Mouse (Mus musculus) spleen, postnatal 36 days (tissue): ENCODE measurements around the gene Prcd.
"Not testable (repeated sequence)": the region's sequence is repeated elsewhere in the genome, so short reads cannot be mapped to it uniquely, and the experiment has no call there.

Source experiments
- DNase-seq, 2 experiments: peaks; one replicate each; pipeline ENCODE4 v3.0.0; 2022; ENCODE audit warnings: low spot score in 2 of 2, mixed read lengths in 1 of 2

The Prcd gene

DNA sequence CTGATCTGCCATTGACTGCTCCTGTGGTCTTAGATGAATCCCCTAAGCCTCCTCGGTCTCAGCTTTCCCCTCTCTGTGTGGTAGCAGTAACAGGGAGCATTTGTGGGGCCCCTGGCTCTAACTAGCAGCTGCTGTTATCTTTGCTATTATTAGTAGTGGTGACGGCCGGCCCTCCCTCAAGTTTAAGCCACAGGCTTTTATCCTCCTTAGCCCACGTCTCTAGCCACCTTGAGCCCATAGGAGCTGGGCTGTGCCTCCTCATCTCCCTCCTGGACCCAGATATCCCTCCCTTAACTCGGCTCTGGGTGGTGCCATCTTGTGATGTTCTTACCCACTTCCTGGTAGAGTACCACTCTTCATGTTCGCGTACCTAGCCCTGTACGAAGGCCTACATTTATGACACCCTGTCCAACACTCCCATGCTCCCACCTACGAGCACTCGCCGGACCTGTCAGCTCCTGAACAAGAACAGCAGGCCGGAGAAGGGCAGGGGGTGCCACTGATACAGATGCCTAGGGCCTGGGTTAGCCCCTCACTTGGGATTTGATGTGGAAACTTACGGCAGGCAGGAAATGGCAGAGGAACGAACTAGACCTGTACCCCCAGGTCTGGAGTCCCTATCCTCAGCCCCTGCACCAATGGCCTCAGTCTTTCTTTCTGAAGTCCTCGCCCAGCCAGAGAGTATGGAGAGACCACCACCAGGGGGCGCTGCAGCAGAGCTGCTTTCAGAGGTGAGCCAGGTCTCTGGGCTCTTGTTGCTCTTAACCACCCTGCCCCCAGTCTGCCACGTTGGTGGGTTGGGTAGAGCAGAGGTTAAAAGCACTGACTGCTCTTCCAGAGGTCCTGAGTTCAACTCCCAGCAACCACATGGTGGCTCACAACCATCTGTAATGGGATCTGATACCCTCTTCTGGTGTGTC lies 28.0 kb upstream of the Prcd start:
- DNase-seq, result peak; percentile 53 to 68

- no peak for DNase-seq
These were observed 26.8 kb upstream of the Prcd start, which contains the start of gene Rhbdf2 for GRCm38 (mm10) chr11:116626299-116627071. Gene Rhbdf2, minus strand, starts transcription at chr11:116627019.

DNA sequence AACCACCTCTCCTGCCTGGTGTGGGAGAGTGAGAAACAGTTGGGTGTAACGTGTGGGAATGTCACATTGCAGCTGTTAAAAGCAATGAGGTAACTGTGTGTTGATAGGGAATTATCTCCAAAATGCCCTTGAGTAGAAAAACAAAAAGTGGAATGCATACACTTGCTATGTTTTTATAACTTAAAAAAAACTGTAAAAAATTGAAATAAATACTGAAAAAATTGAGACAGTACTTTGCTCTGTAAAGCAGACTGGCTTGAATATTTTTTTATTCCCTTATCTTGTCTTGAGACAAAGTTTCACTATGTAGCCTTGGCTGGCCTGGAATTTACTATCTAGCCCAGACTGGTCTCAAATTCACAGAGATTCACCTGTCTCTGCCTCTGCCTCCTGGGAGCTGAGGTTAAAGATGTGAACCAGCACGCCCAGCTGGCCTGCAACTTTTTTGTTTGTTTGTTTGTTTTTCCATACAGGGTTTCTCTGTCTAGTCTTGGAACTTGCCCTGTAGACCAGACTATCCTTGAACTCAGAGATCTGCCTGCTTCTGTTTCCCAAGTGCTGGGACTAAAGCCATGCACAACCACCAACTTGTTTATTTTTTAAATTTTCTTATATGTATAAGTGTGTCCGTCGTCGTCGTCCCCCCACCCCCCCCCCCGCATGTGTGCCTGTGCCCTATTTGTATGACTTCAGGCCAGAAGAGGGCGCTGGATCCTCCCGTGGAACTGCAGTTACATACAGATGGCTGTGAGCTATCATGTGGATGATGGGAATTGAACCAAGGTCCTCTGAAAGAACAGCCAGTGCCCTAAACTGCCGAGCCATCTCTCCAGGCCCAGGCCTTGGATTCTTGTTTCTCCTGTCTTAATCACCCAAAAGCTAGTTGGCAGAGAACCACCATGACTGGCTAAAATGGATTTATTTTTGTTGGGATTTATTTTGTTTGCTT lies 26.0 kb upstream of the Prcd start:
- DNase-seq, result no peak

- peak; percentile 76 to 81 for DNase-seq
These were observed 24.6 kb upstream of the Prcd start for GRCm38 (mm10) chr11:116628712-116629111.

- DNase-seq, result no peak
These were observed 23.9 kb upstream of the Prcd start for GRCm38 (mm10) chr11:116629472-116629871.

GRCm38 (mm10) chr11:116630171-116630965 lies 23.0 kb upstream of the Prcd start:
- DNase-seq, result no peak

DNA sequence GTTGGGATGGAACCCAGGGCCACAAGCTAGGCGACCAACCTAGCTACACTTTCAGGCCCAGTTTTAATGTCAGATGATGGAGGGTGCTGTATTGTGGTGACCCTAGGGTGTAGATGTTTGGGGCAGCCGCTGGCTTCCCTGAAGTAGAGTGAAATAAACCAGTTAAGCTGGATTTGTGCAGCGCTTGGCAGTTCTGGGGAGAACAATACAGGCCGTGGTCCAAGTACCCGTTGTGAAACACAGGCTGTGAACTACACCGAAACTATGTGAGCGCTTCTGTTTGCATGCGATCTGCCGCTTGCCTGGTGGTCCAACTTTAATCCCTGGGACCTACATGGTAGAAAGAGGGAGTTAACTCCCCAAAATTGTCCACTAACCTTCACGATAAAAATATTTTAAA lies 20.4 kb upstream of the Prcd start:
- no peak for DNase-seq

GRCm38 (mm10) chr11:116636607-116637006 lies 16.7 kb upstream of the Prcd start:
- not testable (repeated sequence) for DNase-seq

- peak in 1 of 2 experiments; percentile 38 for DNase-seq
These were observed 12.2 kb upstream of the Prcd start for GRCm38 (mm10) chr11:116641168-116641567.

GRCm38 (mm10) chr11:116641731-116642130 lies 11.6 kb upstream of the Prcd start:
- no peak for DNase-seq

GRCm38 (mm10) chr11:116642681-116643578 lies 10.4 kb upstream of the Prcd start:
- peak; percentile 69 to 74 for DNase-seq

DNA sequence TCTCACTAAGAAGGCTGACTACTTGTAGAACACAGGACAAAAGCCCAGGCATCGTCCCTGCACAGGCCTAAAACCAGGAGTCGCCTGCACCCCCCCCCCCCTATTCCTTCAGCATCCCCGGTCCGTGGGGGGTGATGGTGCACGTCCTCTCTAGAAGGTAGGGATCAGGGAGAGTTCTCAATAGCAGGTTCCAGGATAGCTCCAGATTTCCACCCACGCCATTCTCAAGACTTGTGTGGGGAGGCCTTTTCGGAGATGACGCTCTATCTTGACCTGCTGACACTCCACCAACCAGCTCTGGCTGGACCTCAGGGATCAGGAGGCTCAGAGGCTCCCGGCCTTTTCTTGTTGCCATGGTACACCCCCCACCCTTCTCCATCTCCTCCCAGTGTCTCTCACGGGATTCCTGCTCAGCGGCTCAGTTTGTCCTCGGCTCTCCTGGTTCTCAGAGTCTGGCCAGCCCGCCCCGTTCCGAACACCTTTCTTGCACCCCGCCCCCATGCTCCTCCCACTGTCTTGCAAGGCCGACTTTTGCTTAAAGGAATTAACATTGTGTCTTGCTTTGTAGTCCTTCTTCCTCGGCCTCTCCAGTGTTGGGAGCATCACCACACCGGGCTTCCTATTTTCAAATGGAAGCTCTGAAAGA lies 9.6 kb upstream of the Prcd start:
- DNase-seq, result no peak

DNA sequence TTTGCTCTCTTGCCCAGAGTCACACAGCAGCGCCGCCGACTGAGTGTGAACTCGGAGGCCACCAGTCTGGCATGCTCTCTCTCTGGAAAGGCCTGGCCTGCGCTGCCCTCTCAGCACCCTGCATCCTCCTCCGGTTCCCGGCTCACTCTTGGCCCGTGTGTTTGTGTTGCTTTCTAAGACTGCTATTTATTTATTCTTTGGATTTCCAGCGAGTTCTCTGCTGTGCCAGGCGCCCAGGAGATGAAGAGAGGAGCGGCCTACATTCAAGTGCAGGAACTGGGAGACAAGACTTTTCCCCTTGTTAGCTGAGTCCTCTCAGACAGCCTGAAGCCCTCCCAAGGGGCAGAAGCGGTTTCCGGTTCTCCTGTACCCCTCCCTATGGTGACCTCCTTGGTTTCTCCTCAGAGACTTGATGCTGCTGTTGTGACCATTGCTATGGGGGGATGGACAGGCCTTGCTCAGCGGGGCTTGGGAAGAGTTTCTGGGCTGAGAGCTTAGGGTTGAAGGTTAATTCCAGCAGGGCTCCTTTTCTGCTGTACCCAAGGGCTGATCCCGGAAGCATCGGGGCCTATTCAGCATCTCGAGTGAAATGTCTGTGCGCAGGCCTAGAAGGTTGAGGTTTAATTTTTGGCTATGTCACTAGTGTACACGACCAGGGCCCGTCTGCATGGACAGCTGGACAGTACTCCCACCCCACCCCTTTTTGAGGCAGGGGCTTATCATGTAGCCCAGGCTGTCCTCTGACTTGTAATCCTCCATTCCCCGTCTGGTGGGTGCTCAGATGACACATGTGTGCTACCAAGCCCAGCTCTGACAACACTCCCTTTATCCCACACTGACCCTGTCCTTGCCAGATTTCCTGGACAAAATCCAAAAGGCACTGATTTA lies 8.9 kb upstream of the Prcd start:
- no peak for DNase-seq

DNA sequence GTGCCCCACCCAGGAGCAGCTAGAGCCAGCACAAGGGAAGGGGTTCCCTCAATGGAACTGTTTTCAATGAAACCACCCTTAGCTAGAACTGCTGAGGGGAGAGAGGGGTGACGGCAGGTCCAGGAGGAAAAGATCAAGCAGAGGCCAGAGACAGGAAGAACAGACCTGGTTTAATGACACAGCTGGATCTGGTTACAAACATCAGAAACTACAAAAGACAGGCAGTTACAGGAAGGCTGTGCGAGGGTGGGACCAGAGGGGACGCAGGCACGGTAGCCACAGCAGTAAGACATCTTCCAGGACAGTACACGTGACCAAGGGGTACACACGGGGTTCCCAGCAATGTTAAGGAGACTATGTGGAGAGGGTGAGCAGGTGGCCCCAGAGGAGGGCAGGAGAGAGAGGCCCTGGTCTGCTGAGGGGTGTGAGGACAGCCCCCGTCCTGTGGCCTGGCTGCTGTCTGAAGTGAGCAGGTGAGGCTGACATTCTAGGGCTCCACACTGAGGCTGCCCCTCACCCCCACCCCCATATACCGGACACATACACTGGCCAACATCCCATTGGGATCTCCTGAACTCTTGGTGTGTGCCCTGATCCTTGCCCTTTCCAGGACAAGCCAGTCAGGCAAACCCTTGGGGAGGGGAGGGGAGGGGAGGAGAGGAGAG lies 7.8 kb upstream of the Prcd start:
- no peak for DNase-seq

- DNase-seq, result no peak
These were observed 7.2 kb upstream of the Prcd start for GRCm38 (mm10) chr11:116646136-116646535.

DNA sequence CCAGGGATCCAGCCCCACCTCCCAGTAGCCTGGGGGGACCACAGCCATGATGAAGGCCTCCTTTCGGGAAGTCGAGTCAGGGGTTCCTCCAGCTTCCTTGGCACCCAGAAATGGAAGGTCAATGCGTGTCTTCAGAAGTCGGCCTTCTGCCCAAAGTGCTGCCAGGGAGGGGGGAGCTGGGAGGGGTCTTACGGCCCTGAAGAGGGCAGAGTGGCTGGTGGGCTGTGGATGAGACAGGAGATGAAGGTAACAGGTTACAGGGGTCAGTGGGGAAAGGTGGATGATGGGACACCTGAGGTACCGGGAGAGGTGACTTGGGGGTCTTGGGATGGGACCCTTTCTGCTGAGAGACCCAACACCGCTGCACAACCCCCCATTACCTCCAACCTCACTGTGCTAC lies 6.6 kb upstream of the Prcd start:
- DNase-seq, result no peak

DNA sequence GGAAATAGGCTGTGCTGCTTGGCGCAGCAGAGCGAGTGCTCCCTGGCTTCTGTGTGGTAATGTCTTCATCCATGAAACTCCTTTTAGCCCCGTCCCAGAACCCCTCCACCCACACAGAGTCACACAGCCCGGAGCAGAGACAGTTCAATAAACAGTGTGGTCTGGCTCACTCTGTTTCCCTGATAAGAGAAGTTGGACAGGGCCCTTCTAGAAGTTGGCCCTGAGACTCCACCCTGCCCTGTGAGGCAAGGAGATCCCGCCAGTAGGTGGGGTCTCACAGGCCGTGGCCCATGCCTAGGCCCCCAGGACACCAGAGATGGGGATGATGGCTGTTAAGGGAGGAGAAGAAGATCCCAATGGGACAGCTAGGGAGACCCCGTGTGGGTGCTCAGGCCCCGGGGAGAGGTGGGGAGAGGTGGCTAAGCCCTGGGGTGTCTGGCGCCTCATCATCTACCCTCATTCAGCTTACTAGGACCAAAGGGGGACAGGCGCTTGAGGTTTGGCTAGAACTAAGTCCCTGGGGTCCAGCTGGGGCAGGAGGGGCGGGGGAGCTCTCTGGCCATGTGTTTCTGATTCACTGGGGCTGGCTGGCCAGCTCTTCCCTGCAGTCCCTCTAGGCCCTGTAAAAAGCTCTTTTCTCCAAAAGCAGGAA lies 5.9 kb upstream of the Prcd start:
- DNase-seq, result no peak
